Mouse (Mus musculus): Measurements from ENCODE around the gene Irak4. TPM values are rescaled to one million over a fixed set of nuclear protein-coding genes. Genes with fewer than 3 reads are reported as not detected.

The Irak4 gene
- polyA plus RNA-seq, 1 experiment from 2014 or later = 2.1 TPM

GRCm38 (mm10) chr15:94532956-94533355 lies 10.5 kb upstream of the Irak4 start:
- no peak for ATAC-seq
- 92% methylated on average over 6 of the region's 6 CpGs for WGBS
- no peak overlapping the region for H3K4me3 ChIP-seq (replicated peaks)

GRCm38 (mm10) chr15:94535521-94535920 lies 7.9 kb upstream of the Irak4 start:
- 0 out of 2 replicates have a peak, but pooled peaks cover 5% of the 10 kb centered on the region for H3K36me3 ChIP-seq
- H3K9ac ChIP-seq (replicated peaks) = no peak overlapping the region
- no peak overlapping the region for H3K27ac ChIP-seq
- no peak overlapping the region for H3K4me2 ChIP-seq (replicated peaks)
- H3K4me1 ChIP-seq (replicated peaks) = no peaks in the 10 kb centered on the region
- no peak for ATAC-seq
- no peaks in the 10 kb centered on the region for H3K9me3 ChIP-seq
- H3K27me3 ChIP-seq = no peaks in the 10 kb centered on the region
- no peak overlapping the region for H3K4me3 ChIP-seq (replicated peaks)
- WGBS = 92% methylated on average over 7 of the region's 7 CpGs

More at GRCm38 (mm10) chr15:94532956-94533355, 10.5 kb upstream of the Irak4 start:
- Histone ChIP-seq H3K36me3 (0 out of 2 replicates have a peak, but pooled peaks cover 5% of the 10 kb centered on the region), H3K27me3 (no peaks in the 10 kb centered on the region), H3K4me1 (replicated peaks) (no peaks in the 10 kb centered on the region), H3K9ac (replicated peaks) (no peak overlapping the region), H3K4me2 (replicated peaks) (no peak overlapping the region), H3K9me3 (no peaks in the 10 kb centered on the region), H3K27ac (no peak overlapping the region)

- ATAC-seq = no peak
- peaks cover 6% of the 10 kb centered on the region for H3K4me1 ChIP-seq (replicated peaks)
- H3K4me3 ChIP-seq (replicated peaks) = no peak overlapping the region
- no peaks in the 10 kb centered on the region for H3K36me3 ChIP-seq
- no peak overlapping the region for H3K4me2 ChIP-seq (replicated peaks)
- no peaks in the 10 kb centered on the region for H3K27me3 ChIP-seq
- WGBS = 96% methylated on average over 3 of the region's 3 CpGs
- H3K27ac ChIP-seq = no peak overlapping the region
- no peak overlapping the region for H3K9ac ChIP-seq (replicated peaks)
- H3K9me3 ChIP-seq = no peaks in the 10 kb centered on the region
These were observed 4.1 kb upstream of the Irak4 start for GRCm38 (mm10) chr15:94539296-94539695.

- no peaks in the 10 kb centered on the region for H3K36me3 ChIP-seq
- H3K27me3 ChIP-seq = no peaks in the 10 kb centered on the region
- H3K4me1 ChIP-seq (replicated peaks) = peaks cover 6% of the 10 kb centered on the region
- WGBS = 9% methylated on average over 20 of the region's 22 CpGs
- peak; percentile 94 for ATAC-seq
- no peaks in the 10 kb centered on the region for H3K9me3 ChIP-seq
- H3K27ac ChIP-seq = peak overlapping the region; percentile 49; the same call in 1 of the 2 replicates
- H3K9ac ChIP-seq (replicated peaks) = peak overlapping the region; percentile 63
- H3K4me3 ChIP-seq (replicated peaks) = peak overlapping the region; percentile 59
- peak overlapping the region; percentile 68 for H3K4me2 ChIP-seq (replicated peaks)
These were observed 655 bp upstream of the Irak4 start for GRCm38 (mm10) chr15:94542567-94543408.

- no peak overlapping the region for H3K27ac ChIP-seq
- WGBS = 46% methylated on average over 9 of the region's 9 CpGs
- ATAC-seq = no peak
- H3K9ac ChIP-seq (replicated peaks) = peak overlapping the region; percentile 63; the same call in 1 of the 2 replicates
- H3K4me3 ChIP-seq (replicated peaks) = peak overlapping the region; percentile 59
- H3K4me2 ChIP-seq (replicated peaks) = peak overlapping the region; percentile 68
- H3K27me3 ChIP-seq = no peaks in the 10 kb centered on the region
- no peaks in the 10 kb centered on the region for H3K36me3 ChIP-seq
- H3K4me1 ChIP-seq (replicated peaks) = peaks cover 6% of the 10 kb centered on the region
- H3K9me3 ChIP-seq = no peaks in the 10 kb centered on the region
These were observed 701 bp downstream of the Irak4 start for GRCm38 (mm10) chr15:94544052-94544636.

- Histone ChIP-seq H3K4me2 (replicated peaks) (no peak overlapping the region), H3K4me1 (replicated peaks) (peaks cover 6% of the 10 kb centered on the region), H3K27me3 (no peaks in the 10 kb centered on the region), H3K9ac (replicated peaks) (no peak overlapping the region), H3K4me3 (replicated peaks) (no peak overlapping the region), H3K9me3 (0 out of 2 replicates have a peak, but pooled peaks cover 3% of the 10 kb centered on the region), H3K36me3 (no peaks in the 10 kb centered on the region), H3K27ac (no peak overlapping the region)
- WGBS = 89% methylated on average over 4 of the region's 4 CpGs
- no peak for ATAC-seq
These were observed 1.4 kb downstream of the Irak4 start for GRCm38 (mm10) chr15:94544844-94545243.

GRCm38 (mm10) chr15:94553536-94553935 lies 10.1 kb downstream of the Irak4 start:
- H3K27me3 ChIP-seq = no peaks in the 10 kb centered on the region
- no peaks in the 10 kb centered on the region for H3K36me3 ChIP-seq
- no peak overlapping the region for H3K9ac ChIP-seq (replicated peaks)
- H3K27ac ChIP-seq = no peak overlapping the region
- WGBS = 93% methylated on average over 9 of the region's 9 CpGs
- no peak for ATAC-seq
- H3K4me3 ChIP-seq (replicated peaks) = no peak overlapping the region
- H3K4me1 ChIP-seq (replicated peaks) = no peaks in the 10 kb centered on the region
- H3K4me2 ChIP-seq (replicated peaks) = no peak overlapping the region
- peaks cover 12% of the 10 kb centered on the region; the same call in 1 of the 2 replicates for H3K9me3 ChIP-seq

- H3K4me2 ChIP-seq (replicated peaks) = no peak overlapping the region
- no peak overlapping the region for H3K9ac ChIP-seq (replicated peaks)
- no peak overlapping the region for H3K4me3 ChIP-seq (replicated peaks)
- ATAC-seq = peak; percentile 86
- 22% methylated on average over 7 of the region's 7 CpGs for WGBS
- H3K4me1 ChIP-seq (replicated peaks) = no peaks in the 10 kb centered on the region
- H3K27me3 ChIP-seq = no peaks in the 10 kb centered on the region
- H3K36me3 ChIP-seq = no peaks in the 10 kb centered on the region
- H3K27ac ChIP-seq = no peak overlapping the region
- H3K9me3 ChIP-seq = no peaks in the 10 kb centered on the region
These were observed 14.0 kb downstream of the Irak4 start for GRCm38 (mm10) chr15:94557442-94557841.

- no peak for ATAC-seq
- 85% methylated on average over 17 of the region's 17 CpGs for WGBS
These were observed 15.6 kb downstream of the Irak4 start for GRCm38 (mm10) chr15:94558895-94559656.

GRCm38 (mm10) chr15:94564909-94565308 lies 21.5 kb downstream of the Irak4 start:
- WGBS = 91% methylated on average over 2 of the region's 2 CpGs
- Histone ChIP-seq H3K36me3 (no peaks in the 10 kb centered on the region), H3K27me3 (no peaks in the 10 kb centered on the region), H3K4me2 (replicated peaks) (no peak overlapping the region), H3K27ac (no peak overlapping the region), H3K9ac (replicated peaks) (no peak overlapping the region), H3K4me1 (replicated peaks) (no peaks in the 10 kb centered on the region), H3K4me3 (replicated peaks) (no peak overlapping the region), H3K9me3 (no peaks in the 10 kb centered on the region)
- no peak for ATAC-seq

More at GRCm38 (mm10) chr15:94558895-94559656, 15.6 kb downstream of the Irak4 start:
- Histone ChIP-seq H3K4me2 (replicated peaks) (no peak overlapping the region), H3K36me3 (no peaks in the 10 kb centered on the region), H3K4me3 (replicated peaks) (no peak overlapping the region), H3K27ac (no peak overlapping the region), H3K4me1 (replicated peaks) (no peaks in the 10 kb centered on the region), H3K9me3 (no peaks in the 10 kb centered on the region), H3K27me3 (no peaks in the 10 kb centered on the region), H3K9ac (replicated peaks) (no peak overlapping the region)

GRCm38 (mm10) chr15:94565854-94566253 lies 22.4 kb downstream of the Irak4 start:
- WGBS = 89% methylated on average over 9 of the region's 9 CpGs
- no peak overlapping the region for H3K4me2 ChIP-seq (replicated peaks)
- no peak for ATAC-seq
- no peak overlapping the region for H3K9ac ChIP-seq (replicated peaks)
- H3K9me3 ChIP-seq = no peaks in the 10 kb centered on the region
- H3K27ac ChIP-seq = no peak overlapping the region
- H3K4me3 ChIP-seq (replicated peaks) = no peak overlapping the region
- no peaks in the 10 kb centered on the region for H3K36me3 ChIP-seq
- no peaks in the 10 kb centered on the region for H3K4me1 ChIP-seq (replicated peaks)
- H3K27me3 ChIP-seq = no peaks in the 10 kb centered on the region

All from midbrain, embryonic 13.5 days (tissue).